Mouse (Mus musculus) neural tube, embryonic 10.5 days (tissue): ENCODE data around the gene Gm11060.

Experiments
- DNase-seq: peaks from one replicate; pipeline ENCODE4 v3.0.0-alpha.2; 2017; ENCODE audit warnings: low spot score; ENCODE audit errors: extremely low spot score

The Gm11060 gene

GRCm38 (mm10) chr2:105114074-105114473 is 22.3 kb downstream of the Gm11060 start:
- DNase-seq, result no peak

DNA sequence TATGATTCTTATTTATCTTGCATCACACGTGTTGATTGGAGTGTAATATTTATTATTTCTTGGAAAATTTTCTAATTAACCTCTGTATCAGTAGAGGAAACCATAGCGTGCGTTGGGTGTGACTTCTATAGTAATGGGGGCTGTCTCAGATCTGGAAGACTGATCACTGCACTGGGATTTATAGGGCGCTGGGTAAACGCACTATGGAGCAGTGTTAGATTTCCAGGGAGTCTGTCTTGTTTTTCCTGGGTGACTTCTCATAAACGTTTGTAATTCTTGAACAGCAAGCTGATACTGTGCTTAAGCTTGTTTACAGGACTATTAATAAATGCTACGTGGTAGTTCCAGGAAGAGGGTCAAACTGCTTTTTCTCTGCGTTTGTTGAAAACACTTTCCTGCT is 25.9 kb downstream of the Gm11060 start:
- no peak for DNase-seq

- DNase-seq, result peak; percentile 57
Measured at GRCm38 (mm10) chr2:105122216-105122615, 30.4 kb downstream of the Gm11060 start.

DNA sequence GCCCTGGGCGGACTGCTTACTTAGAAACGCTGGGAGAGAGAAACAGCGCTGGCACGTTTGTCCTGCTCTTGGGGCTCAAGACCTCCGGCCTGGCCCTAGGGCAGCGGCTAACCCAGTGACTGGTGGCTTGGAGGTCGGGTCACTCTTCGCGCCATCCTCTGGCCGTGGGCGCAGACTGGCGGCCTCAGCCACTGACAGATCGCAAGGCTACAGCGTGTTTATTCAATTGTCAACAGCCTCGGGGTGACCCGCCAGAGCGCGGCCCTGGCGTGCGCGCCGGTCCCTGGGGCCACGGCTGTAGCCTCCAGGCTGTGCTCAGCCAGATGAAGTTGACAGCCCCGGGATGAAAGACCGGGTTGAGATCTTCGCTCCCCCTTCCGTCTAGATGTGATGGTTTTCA is 31.1 kb downstream of the Gm11060 start:
- DNase-seq, result peak; percentile 73

DNA sequence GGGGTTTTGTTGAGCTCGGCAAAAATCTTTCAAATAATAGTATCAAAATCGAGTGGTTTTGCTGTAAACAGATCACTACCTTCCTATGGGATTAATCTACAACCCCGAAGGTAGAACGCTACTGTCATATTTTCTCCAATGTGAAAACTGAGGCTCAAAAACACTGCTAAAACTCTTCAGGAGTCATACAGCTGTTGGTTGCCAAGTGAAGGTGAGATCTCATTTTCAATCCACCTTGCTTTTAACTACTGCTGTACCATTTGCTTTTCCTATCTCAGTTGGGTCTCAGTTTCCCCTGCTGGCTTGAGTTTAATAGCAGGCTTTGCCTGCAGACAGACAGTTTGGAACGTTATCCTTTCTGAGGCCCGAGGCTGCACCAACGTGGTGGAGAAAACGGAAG is 31.6 kb downstream of the Gm11060 start:
- DNase-seq, result no peak

DNA sequence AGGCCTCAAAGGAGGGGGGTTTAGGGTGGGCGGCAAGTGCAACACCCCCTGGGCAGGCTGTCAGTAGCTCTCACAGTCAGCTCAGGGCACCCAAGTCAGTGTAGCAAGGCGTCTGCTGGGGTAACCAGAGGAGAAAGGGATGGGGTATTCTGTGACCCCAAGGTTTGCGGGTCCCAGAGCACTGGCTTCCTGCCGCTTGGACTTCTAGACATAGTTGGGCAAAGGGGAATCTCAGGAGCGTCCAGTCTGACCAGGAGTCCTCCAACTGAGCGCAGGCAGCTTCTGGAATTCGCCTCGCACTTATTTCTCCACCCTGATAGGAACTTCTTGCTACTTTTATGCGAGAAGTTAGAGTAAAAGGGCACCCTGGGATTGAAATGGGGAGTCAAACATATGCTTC is 32.1 kb downstream of the Gm11060 start:
- DNase-seq, result peak; percentile 49

DNA sequence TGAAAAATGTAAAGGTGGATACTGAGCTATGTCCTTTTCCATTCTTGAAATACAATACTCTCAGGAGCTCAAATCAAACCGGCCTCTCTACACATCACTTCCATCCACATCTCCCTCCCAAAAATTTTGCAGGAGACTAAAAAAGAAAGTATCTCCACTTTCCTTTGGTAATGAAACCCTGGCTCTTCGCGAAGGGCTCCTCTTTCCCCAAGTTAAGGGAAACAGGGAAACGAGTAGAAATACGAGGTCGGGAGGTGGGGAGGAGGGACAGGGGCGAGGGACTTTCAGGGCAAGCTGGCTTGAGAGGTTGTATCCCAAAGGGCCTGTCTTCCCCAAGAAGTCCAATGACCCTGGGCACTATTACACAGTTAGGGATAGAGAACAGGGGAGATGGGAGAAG is 32.6 kb downstream of the Gm11060 start:
- DNase-seq, result no peak

DNA sequence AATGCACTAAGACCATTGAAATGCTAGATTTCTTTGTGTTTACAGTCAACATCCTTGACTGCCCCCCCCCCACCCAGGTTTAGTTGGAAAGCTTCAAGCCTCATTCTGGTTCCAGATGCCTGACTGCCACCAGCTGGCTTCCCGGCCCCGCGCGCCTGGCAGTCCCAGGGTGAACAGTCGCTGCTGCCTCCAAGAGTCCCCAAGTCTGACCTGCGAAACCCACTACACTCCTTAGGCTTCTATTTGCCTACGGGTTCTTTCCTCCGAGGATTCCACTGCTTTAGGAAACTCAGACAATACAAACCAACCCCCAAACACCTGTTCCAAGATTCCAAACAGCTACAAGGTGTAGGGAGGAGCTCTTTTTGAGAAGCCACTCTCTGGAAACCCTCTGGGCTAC is 33.4 kb downstream of the Gm11060 start:
- peak; percentile 42 for DNase-seq

DNA sequence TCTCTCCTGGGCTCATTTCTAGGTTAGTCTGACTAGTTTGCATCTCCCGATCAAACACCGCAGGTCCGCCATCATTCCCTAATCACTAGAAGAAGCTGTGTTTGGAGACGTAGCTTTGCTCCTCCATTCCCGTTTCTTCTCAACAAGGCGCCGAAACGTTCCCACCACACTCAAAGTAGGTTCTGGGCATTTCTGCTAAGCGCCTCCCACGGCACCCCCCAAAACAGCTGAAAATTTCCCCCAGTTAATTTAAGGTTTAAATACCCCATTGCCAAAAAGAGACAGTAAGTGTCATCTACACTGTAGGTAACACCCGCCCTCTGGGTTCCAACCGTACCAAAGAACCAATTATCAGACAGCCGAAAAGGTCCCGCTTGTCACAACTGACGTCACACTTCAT is 33.8 kb downstream of the Gm11060 start:
- DNase-seq, result peak; percentile 55

DNA sequence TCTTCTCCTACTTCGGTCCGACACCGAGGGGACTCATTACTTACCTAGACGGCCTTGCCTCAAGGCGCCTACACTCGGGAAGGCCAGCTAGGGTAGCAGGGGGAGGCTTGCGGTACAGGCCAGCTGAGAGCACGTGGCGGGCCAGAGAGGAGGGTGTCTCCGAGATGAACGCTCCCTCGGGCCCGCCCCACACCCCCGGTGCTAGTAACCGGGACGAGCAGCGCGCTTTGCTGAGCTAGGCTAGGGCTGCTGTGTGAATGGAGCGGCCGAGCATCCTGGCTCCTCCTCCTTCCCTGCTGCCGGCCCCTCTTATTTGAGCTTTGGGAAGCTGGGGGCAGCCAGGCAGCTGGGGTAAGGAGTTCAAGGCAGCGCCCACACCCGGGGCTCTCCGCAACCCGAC is 34.5 kb downstream of the Gm11060 start, which contains the start of gene Wt1:
Gene Wt1, plus strand, starts transcription at position 251 of the 400 bp plus-strand sequence.
- peak; percentile 72 for DNase-seq

- DNase-seq, result peak; percentile 78
Measured at GRCm38 (mm10) chr2:105126691-105127530, 35.1 kb downstream of the Gm11060 start.

DNA sequence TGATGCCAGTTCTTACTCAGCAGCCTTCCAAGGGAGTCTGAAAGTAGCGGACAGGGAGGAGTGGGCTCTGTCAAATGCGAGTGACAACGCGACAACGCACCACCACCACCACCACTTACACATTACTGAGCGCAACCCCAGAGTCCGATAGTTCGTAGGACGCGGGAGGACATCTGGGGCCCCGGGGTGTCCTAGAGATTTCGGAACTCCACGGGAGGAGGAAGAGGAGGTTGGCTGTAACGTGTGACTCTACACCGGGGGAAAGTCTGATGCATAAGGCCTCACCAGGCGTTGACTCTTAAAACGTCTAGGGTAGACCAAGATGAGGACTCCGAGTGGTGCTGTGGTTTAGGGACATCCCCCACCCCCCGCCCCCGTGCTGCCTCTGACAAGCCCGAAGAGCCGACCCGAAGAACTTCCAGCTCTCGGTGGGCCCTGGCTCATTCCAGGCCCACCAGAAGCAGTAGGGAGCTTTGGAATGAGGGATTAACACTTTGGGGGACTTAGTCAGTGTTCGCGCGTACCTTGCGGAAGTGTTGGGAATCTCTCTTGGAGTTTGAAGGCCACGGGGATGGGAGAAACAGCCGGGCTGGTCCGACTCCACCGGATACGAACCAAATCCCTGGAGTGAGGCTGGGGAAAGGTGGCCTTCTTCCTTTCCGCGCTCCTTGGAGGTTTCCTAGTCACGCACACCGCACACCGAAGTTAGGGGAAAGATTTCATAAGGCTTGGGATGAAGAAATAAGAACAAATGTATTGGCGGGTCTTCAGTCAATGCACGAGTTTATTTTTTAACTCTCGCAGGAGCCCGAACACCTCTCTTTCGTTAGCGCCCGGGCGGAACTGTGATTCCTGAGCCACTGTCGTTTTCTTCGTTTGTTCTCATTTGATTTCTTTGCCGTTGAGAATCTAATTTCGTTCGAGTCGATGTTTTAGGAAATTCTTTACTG is 36.0 kb downstream of the Gm11060 start:
- no peak for DNase-seq

- peak; percentile 58 for DNase-seq
Measured at GRCm38 (mm10) chr2:105128564-105128963, 36.7 kb downstream of the Gm11060 start.

DNA sequence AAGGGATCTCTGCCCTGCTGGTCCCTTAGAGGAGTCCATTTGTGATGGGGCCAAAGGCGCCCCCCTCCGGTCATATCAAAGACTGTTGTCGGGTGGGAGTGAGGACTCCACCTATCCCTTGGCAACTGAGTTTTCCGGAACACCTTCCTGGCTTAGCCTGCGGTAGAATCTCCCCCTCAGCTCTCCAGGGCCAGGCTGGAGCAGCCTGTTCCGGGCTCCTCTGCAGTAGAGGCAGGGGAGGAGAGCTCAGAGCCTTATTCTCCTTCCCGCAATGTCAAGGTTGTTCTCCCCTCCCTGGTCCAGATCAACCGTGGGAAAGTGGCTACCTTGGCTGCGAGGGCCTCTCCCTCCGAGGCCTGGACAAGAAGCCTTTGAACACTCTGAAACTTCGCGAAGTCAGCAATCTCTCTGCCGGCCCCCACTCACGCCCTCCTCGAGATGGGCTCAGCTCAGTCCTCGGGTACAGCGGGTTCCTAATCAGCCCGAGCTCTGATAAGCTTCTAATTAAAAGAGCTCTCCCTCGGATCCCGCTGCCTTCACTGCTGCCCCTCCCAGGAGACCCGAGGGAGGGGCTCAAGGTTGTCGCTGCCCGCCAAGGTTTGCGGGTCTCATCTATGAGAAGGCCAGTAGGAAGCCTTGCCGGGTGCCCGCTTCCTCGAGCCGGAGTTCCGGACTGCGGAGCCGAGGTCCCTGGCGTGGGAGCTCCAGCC is 38.7 kb downstream of the Gm11060 start:
- peak; percentile 67 for DNase-seq

DNA sequence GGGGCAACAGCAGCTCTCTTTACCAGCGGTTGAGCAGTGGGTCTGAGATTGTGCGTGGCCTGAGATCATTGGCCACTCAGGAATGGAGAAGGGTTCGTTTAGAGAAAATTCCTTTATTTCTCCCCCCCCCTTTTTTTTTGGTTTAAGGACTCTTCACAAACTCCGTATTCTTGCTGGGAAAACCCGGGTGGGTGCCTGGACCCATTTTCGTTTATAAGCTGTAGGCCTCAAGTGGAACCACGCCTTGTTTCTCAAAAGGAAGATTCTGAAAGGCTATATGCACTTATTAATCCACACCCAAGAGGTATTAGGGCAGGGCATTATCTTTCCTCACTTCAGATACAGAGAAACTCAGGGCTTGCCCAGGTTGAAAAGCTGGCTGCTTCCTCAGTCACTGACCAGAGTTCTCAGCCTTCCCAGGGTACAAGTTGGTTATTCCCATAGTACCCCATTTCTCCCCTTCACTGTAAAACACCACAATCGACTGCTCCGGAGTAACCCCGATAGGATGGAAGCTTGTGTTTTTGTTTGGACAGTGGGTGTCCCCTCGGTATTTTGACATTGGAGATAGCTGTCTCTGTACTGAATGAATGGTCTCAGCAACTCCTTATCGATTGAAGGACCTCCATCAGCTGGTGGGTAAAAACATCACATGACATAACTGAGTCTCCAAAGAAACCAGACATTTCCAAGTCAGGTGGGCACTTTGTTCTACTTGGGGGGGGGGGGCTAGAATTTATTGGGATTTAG is 39.4 kb downstream of the Gm11060 start:
- peak; percentile 37 for DNase-seq

DNA sequence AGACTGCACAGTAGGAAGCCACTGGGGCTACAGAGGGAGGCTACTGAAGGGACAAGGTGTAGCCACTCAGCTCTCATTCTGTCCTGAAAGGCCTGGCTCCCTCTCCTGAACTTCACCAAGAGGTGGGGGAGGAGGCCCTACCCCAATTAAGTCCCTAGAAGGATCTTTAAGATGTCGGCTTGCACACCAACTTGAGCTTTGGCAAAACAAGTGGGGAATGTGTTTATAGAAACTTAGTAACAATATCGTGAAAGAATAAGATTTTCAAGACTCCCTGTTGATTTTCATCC is 39.9 kb downstream of the Gm11060 start:
- DNase-seq, result peak; percentile 41

DNA sequence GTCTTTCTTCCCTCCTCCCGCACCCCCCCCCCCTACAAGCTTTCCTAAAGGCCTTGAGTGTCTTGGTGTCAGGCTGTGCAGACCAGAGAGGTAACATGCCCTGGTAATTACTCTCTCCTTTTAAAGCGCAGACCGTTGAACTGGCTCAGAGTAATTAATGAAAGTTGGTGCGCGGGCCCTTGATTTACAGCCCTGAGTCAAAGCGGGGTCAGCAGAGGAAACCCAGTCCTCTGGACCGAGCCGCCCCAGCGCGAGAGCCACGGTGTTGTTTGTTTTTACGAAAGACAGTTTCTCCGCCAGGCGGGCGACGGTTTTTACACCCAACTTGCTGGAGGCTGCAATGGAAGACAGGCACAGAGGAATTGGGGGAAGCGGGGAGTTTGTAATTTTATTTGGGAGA is 40.5 kb downstream of the Gm11060 start:
- peak; percentile 60 for DNase-seq

- peak; percentile 55 for DNase-seq
Measured at GRCm38 (mm10) chr2:105132933-105133795, 41.3 kb downstream of the Gm11060 start.

- peak; percentile 56 for DNase-seq
Measured at GRCm38 (mm10) chr2:105134296-105134695, 42.5 kb downstream of the Gm11060 start.

- no peak for DNase-seq
Measured at GRCm38 (mm10) chr2:105139471-105139870, 47.7 kb downstream of the Gm11060 start.
